Mouse (Mus musculus) ovary, postnatal 14 days (tissue): ENCODE data around the gene Lrp1.

Experiments
- DNase-seq: peaks from one replicate; pipeline ENCODE4 v3.0.0; 2022; ENCODE audit warnings: low spot score

The Lrp1 gene

GRCm38 (mm10) chr10:127555703-127556102, 65.2 kb downstream of the Lrp1 start:
- no peak for DNase-seq

GRCm38 (mm10) chr10:127549892-127550291, 71.1 kb downstream of the Lrp1 start:
- no peak for DNase-seq

GRCm38 (mm10) chr10:127548236-127548635, 72.7 kb downstream of the Lrp1 start:
- no peak for DNase-seq

- DNase-seq, result no peak
Observed at GRCm38 (mm10) chr10:127546505-127546904, 74.4 kb downstream of the Lrp1 start.

GRCm38 (mm10) chr10:127544375-127544774, 76.6 kb downstream of the Lrp1 start:
- no peak for DNase-seq

- DNase-seq, result no peak
Observed at GRCm38 (mm10) chr10:127543916-127544315, 77.0 kb downstream of the Lrp1 start.

- no peak for DNase-seq
Observed at GRCm38 (mm10) chr10:127542720-127543119, 78.2 kb downstream of the Lrp1 start.

- DNase-seq, result no peak
Observed at GRCm38 (mm10) chr10:127542084-127542483, 78.9 kb downstream of the Lrp1 start.

GRCm38 (mm10) chr10:127541510-127541909, 79.4 kb downstream of the Lrp1 start:
- DNase-seq, result no peak

GRCm38 (mm10) chr10:127537854-127538583, 82.9 kb downstream of the Lrp1 start:
- DNase-seq, result peak; percentile 80

- DNase-seq, result no peak
Observed at GRCm38 (mm10) chr10:127536586-127537314, 84.2 kb downstream of the Lrp1 start.

GRCm38 (mm10) chr10:127534929-127535384, 86.0 kb downstream of the Lrp1 start:
- no peak for DNase-seq

GRCm38 (mm10) chr10:127534036-127534928, 86.7 kb downstream of the Lrp1 start, which contains the start of gene Nxph4:
Gene Nxph4 (minus strand): TSS chr10:127534559.
- no peak for DNase-seq

GRCm38 (mm10) chr10:127531548-127531947, 89.4 kb downstream of the Lrp1 start:
- DNase-seq, result no peak

- no peak for DNase-seq
Observed at GRCm38 (mm10) chr10:127530945-127531344, 90.0 kb downstream of the Lrp1 start.

- no peak for DNase-seq
Observed at GRCm38 (mm10) chr10:127527481-127527880, 93.5 kb downstream of the Lrp1 start.

GRCm38 (mm10) chr10:127526681-127527080, 94.3 kb downstream of the Lrp1 start:
- no peak for DNase-seq

- DNase-seq, result no peak
Observed at GRCm38 (mm10) chr10:127526048-127526447, 94.9 kb downstream of the Lrp1 start.

GRCm38 (mm10) chr10:127524646-127525255, 96.2 kb downstream of the Lrp1 start:
- DNase-seq, result no peak

- peak; percentile 73 for DNase-seq
Observed at GRCm38 (mm10) chr10:127522088-127522581, 98.8 kb downstream of the Lrp1 start, which contains the start of gene Shmt2. Gene Shmt2 (minus strand): TSS chr10:127522444.

- DNase-seq, result no peak
Observed at GRCm38 (mm10) chr10:127521611-127522080, 99.3 kb downstream of the Lrp1 start.
